Mouse (Mus musculus) embryonic fibroblast, embryonic 13.5 days (primary cell): ENCODE measurements around the gene Lkaaear1. TPM values are rescaled to one million over a fixed set of nuclear protein-coding genes. Genes with fewer than 3 reads are reported as not detected.
A peak's percentile ranks its signal among the peaks of the same experiment; 100 is the strongest.

Experiments used
- H3K27ac ChIP-seq: 2 replicates; pipeline ENCODE4 v1.5.1; 2012; ENCODE audit warnings: low read length, control low read depth, inconsistent platforms; ENCODE audit not compliant: insufficient read depth
- H3K4me1 ChIP-seq: 2 replicates; pipeline ENCODE4 v1.6.1; 2011; ENCODE audit warnings: low read length; ENCODE audit not compliant: control insufficient read depth, insufficient read depth
- H3K4me3 ChIP-seq: 2 replicates; pipeline ENCODE4 v1.5.1; 2011; ENCODE audit warnings: mild to moderate bottlenecking, control low read depth, low read length; ENCODE audit not compliant: insufficient read depth
- CTCF ChIP-seq: IDR thresholded peaks from 2 replicates; pipeline ENCODE4 v1.5.1; 2011; ENCODE audit warnings: mild to moderate bottlenecking, control low read depth, low read length, moderate library complexity, borderline replicate concordance; ENCODE audit not compliant: insufficient read depth
- POLR2A ChIP-seq: IDR thresholded peaks from 2 replicates; pipeline ENCODE4 v1.6.1; 2011; ENCODE audit warnings: low read depth, mild to moderate bottlenecking, control low read depth, low read length, moderate library complexity
- polyA plus RNA-seq: library from polyadenylated mRNA; stranded (reverse); fragments of >200 nt; gene quantifications from 2 replicates; pipeline ENCODE4 v1.2.4, GENCODE M21; 2011; ENCODE audit warnings: low read depth; ENCODE audit not compliant: missing spikeins, insufficient read length

Gene Lkaaear1
- polyA plus RNA-seq, 1 experiment, result not detected

DNA sequence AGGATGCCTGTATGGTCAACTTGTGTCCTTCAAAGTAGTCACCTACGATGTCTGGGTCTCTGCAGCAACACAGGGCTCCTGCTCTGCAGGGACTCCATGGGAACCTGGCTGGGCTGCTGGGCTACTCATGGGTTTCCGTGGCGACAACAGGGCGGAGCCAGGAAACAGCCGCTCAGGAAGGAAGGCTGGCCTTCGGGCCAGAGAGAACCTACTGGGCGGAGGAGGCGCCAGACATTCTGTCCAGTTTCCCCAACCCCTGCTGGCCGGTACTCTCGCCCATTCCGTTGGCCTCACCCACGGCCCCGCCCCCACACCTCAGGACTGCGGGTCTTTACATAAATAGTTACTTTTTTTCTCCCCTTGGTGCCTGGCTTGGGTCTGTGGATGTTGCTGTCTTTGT, 22.8 kb downstream of the Lkaaear1 start:
- Histone ChIP-seq H3K27ac (no peak overlapping the region), H3K4me3 (no peak overlapping the region), H3K4me1 (no peaks in the 10 kb centered on the region)
- TF ChIP-seq POLR2A, result no peak
- no peak for TF ChIP-seq CTCF

DNA sequence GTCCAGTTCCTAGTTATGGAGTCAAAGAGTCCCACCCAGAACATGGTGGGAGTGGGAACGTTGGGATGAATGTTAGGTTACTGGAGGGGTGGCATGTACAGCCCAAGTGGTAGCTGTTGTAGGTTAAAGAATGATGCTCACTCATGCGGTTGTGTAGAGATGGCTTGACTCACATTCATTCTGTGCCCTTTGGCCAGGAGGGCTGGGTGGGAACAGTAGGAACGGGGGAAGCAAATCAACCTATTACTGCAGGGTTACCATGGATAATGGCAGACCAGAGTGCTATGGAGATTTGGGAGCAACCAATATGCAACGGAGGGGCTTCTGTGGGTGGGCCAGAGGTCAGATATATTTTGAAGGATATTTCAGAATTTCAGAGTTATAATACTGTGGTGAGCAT, 23.3 kb downstream of the Lkaaear1 start:
- H3K27ac ChIP-seq, result no peak overlapping the region
- no peaks in the 10 kb centered on the region for H3K4me1 ChIP-seq
- no peak overlapping the region for H3K4me3 ChIP-seq
- TF ChIP-seq CTCF (no peak), POLR2A (no peak)

DNA sequence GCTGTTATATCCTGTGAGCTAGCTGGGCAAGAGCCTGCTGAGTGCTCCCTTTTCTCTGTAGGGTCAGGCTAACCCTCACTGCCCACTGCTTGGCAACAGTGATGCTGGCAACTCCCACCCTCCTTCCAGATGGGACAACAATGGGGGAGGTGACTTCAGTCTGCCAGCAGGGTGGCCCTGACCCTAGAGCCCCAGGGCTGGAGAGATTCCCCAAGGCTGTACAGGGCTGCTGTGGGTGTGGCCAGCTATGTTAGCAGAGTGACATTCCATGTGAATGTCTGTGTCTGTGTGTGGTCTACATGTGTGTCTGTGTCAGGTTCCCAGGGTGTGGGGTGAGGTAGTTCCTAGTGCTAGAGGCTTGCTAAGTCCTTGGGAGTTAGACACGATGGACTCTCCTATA, 24.7 kb downstream of the Lkaaear1 start:
- Histone ChIP-seq H3K4me3 (no peak overlapping the region), H3K4me1 (no peaks in the 10 kb centered on the region), H3K27ac (no peak overlapping the region)
- TF ChIP-seq POLR2A (no peak), CTCF (no peak)

DNA sequence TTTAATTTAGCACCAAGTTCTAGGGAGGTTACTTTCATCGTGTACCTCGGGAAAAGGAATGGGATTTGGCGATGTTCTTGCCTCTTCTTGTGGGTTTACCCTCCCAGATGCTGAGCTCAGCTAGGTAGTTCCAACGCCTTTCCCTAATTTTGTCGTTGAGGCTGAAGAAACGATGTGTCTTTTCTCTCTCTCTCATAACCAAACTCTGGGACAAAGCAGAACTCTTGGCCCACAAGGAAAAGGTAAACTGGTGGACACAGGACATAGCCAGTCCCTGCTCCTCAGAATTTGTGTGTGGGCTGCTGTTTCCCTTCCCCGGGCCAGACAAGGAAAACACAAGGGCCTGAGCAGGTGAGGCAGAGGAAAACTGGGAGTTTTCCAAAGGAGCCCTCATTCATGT, 26.3 kb downstream of the Lkaaear1 start:
- no peak overlapping the region for H3K27ac ChIP-seq
- no peak overlapping the region for H3K4me3 ChIP-seq
- no peaks in the 10 kb centered on the region for H3K4me1 ChIP-seq
- TF ChIP-seq POLR2A (no peak), CTCF (no peak)

DNA sequence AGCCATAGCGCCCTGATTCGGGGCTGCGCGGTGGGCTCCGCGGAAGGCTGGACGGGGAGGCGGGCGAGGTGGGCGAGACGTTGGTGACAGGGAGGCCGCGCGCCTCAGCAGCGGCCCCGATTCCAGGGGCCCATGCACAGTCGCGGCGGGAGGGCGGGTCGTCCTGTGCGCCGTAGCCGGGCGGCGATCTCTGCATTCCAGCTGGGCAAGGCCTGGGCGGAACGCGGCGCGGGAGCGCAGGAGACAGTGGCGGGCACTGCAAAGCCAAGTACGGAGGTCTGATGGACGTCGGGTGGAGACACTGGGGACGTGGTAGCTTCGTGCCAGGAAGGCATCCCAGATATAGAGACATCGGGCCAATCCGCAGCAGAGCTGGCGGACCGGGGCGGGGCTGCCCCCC, 26.9 kb downstream of the Lkaaear1 start, which contains the start of gene Sox18:
Gene Sox18 (minus strand): TSS at position 315 of the 400 bp plus-strand sequence.
- H3K27ac ChIP-seq, result no peak within 1 kb of the TSS
- peak within 1 kb of the TSS; percentile 31 for H3K4me3 ChIP-seq
- TF ChIP-seq CTCF (no peak), POLR2A (no peak)
- H3K4me1 ChIP-seq, result no peaks in the 10 kb centered on the region

DNA sequence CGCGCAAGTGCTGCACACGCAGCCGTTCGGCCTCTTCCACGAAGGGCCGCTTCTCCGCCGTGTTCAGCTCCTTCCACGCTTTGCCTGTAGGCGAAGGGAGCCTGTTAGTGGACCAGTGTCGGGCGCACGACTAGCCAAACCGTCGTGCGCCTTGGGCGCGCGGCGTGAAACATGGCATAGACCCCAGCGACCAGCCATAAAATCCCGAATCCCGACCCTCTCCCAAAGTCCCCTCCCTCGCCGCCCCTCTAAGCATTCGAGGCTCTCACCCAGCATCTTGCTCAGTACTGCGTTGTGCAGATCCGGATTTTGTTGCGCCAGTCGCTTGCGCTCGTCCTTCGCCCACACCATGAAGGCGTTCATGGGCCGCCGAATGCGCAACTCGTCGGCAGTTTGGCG, 27.3 kb downstream of the Lkaaear1 start:
- no peaks in the 10 kb centered on the region for H3K4me1 ChIP-seq
- TF ChIP-seq POLR2A (no peak), CTCF (no peak)
- peak overlapping the region; percentile 31; the same call in 1 of the 2 replicates for H3K4me3 ChIP-seq
- H3K27ac ChIP-seq, result no peak overlapping the region

DNA sequence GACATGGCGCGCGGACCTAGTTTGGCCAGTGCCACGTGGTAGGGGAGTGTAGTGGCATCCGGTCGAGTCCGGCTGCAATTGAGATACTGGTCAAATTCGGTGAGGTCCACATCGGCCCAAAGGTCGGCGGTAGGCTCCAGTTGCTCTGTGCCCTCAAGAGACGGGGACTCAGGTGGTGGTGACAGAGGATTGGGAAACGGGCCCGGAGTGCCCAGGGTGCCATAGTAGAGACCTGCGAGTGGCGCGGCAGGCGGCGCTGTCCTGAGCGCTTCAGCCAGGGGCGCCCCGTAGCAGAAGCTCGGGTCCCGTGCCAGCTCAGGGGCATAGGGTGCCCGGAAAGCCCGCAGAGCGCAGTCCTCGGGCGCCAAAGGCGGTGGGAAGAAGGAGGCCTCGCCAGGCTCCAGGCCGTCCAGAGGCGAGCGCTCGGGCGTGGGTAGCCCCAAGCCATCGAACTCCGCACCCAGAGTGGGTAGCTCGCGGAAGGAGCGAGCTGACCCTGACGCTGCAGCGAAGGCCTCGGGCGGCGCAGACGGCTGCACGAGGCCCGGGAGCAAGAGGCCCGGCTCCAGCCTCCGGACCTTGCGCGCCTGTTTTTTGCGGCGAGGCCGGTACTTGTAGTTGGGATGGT, 27.8 kb downstream of the Lkaaear1 start:
- Histone ChIP-seq H3K4me3 (no peak overlapping the region), H3K4me1 (no peaks in the 10 kb centered on the region), H3K27ac (no peak overlapping the region)
- no peak for TF ChIP-seq CTCF
- no peak for TF ChIP-seq POLR2A

DNA sequence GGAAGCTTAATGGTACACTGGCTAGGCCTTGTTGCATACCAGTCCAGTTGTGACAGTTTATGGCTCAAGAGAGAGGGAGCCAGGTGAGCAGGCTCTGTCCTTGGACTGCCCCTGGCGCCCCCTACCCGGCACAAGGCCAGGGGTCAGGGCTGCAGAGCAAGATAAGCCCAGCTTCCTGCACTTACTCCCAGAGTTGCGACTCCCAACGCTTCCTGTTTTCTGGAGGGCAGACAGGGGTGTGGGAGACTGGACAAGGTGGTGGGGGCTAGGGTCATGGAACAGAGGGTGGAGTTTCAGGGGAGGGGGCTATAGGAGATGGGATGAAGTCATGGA, 35.0 kb downstream of the Lkaaear1 start:
- Histone ChIP-seq H3K4me1 (no peaks in the 10 kb centered on the region), H3K27ac (no peak overlapping the region), H3K4me3 (no peak overlapping the region)
- no peak for TF ChIP-seq POLR2A
- TF ChIP-seq CTCF, result no peak

DNA sequence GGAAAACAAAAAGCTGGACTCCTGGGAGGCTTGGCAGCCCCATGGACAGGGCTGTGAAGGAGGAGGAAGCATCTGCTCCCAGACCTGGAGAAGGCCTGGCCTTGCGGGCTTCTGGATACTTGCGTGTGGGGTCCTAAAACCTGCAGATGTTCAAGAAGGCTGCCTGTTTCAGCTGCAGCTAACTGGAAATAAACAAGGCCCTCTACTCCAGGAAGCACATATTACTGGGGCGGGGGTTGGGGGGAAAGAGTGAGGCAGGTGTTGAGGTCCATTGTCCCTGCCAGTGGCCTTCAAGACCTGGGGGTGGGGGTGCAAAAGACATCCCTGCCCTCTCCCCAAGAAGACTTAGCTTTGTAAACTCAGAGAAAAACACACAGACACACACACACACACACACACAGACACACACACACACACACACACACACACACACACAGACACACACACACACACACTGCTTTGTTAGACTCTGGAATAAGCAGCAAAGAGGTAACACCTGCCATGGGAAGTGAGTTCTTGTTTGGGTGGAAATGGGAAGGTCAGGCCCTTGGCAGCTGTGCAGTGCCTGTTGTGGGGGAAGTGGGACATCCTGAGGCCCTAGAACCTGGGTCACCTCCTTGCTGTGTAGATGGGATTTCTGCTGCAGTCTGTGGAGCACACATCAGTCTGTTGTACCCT, 35.5 kb downstream of the Lkaaear1 start:
- no peak for TF ChIP-seq POLR2A
- no peak for TF ChIP-seq CTCF
- H3K4me1 ChIP-seq, result no peaks in the 10 kb centered on the region
- H3K4me3 ChIP-seq, result no peak overlapping the region
- no peak overlapping the region for H3K27ac ChIP-seq

DNA sequence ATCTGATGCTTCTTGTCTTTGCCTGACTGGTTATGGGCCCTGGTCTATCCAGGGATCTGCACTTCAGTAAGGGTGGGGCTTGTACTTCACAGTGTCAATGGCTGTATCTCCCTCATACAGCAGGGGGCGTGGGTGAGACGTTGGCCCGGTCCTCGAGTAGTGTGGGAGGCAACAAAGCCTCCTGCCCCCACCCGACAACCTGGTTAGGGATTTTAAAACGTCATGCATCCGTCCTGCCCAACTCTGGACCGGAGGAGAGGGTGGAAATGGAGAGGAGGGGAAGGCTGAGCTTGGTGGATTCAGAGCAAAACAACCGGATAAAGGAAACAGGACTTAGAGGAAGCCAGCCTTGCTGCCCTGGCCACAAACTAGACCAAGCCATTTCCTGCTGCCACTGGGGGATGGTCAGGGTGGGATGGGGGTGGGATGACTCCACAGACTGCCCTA, 38.6 kb downstream of the Lkaaear1 start:
- no peak overlapping the region for H3K4me3 ChIP-seq
- no peak overlapping the region for H3K27ac ChIP-seq
- H3K4me1 ChIP-seq, result no peaks in the 10 kb centered on the region
- TF ChIP-seq POLR2A, result no peak
- TF ChIP-seq CTCF, result peak; percentile 72; the same call in 1 of the 2 replicates

DNA sequence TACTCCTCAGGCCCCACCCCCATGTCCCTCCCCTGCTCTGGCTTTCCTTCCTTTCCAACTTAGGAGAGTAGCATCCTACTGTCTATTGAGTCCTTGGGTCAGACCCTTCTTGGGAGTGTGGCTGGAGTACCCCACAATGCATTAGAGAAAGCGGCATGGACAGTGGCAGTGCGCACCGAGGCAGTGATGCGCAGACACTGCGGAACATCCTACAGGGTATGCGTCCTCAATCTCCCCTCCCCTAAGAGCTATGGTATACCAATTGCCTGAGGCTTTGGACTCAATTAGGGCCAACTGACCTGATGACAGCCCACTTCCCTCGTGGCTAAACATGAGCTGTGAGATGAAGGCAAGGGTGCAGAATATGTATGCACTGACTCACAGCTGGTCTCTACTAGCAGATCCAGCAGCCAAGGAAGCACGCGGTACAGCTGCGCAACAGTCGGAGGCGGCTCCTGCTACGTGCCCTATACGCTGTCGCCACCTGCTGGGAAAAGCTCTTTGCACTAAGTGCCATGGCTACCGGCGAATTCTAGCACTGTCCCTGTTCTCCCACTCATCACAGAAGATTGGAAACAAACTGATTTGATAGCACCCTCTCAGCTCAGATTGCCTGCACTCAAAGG, 39.2 kb downstream of the Lkaaear1 start:
- no peak overlapping the region for H3K27ac ChIP-seq
- TF ChIP-seq POLR2A (no peak), CTCF (peak; percentile 76; the same call in 1 of the 2 replicates)

More for the DNA sequence above, 39.2 kb downstream of the Lkaaear1 start:
- Histone ChIP-seq H3K4me3 (no peak overlapping the region), H3K4me1 (no peaks in the 10 kb centered on the region)
